Mouse (Mus musculus) ES-Bruce4 (cell line): Measurements from ENCODE around the gene Il2ra.

Source experiments
- CTCF ChIP-seq: IDR thresholded peaks from one replicate; pipeline ENCODE4 v1.8.1; 2011; ENCODE audit warnings: low read depth, low read length
- POLR2A ChIP-seq: IDR thresholded peaks from one replicate; pipeline ENCODE4 v1.8.1; 2011; ENCODE audit warnings: low read length; ENCODE audit not compliant: insufficient read depth

GRCm38 (mm10) chr2:11604053-11604452 is 38.6 kb upstream of the Il2ra start, which contains the start of gene Rbm17:
- TF ChIP-seq POLR2A = no peak
- no peak for TF ChIP-seq CTCF
